Mouse (Mus musculus) forebrain, embryonic 14.5 days (tissue): ENCODE results near the gene Dagla. TPM values are rescaled to one million over a fixed set of nuclear protein-coding genes. Genes with fewer than 3 reads are reported as not detected.

Experiments
- ATAC-seq: fragments of 200-750 bp; cut with Nextera tagmentation; 2 replicates; pipeline ENCODE4 v1.8.0; 2017; ENCODE audit warnings: mild to moderate bottlenecking, moderate library complexity
- DNase-seq: peaks from one replicate; pipeline ENCODE4 v3.0.0-alpha.2; 2015; ENCODE audit warnings: low spot score
- H3K27ac ChIP-seq: fragments of 300-500 bp; sonication (generic); 2 replicates; pipeline ENCODE4 v1.5.1; 2014; ENCODE audit warnings: low read depth, mild to moderate bottlenecking, control low read depth, low read length, moderate library complexity
- H3K27me3 ChIP-seq: fragments of 300-500 bp; sonication (generic); replicated peaks from 2 replicates; pipeline ENCODE4 v1.6.1; 2014; ENCODE audit warnings: low read length, control low read depth, mixed read lengths; ENCODE audit not compliant: control insufficient read depth, insufficient read depth
- H3K36me3 ChIP-seq: fragments of 300-500 bp; sonication (generic); 2 replicates; pipeline ENCODE4 v1.6.1; 2014; ENCODE audit warnings: low read length, control low read depth; ENCODE audit not compliant: control insufficient read depth, insufficient read depth
- H3K4me1 ChIP-seq: fragments of 300-500 bp; sonication (generic); 2 replicates; pipeline ENCODE4 v1.6.1; 2014; ENCODE audit warnings: antibody characterized with exemption, low read length, control low read depth; ENCODE audit not compliant: control insufficient read depth, insufficient read depth
- H3K4me2 ChIP-seq: fragments of 300-500 bp; sonication (generic); 2 replicates; pipeline ENCODE4 v1.6.1; 2014; ENCODE audit warnings: mild to moderate bottlenecking, control low read depth, low read length
- H3K4me3 ChIP-seq: fragments of 300-500 bp; sonication (generic); 2 replicates; pipeline ENCODE4 v1.5.1; 2014; ENCODE audit warnings: low read depth, low read length, control low read depth
- H3K9ac ChIP-seq: fragments of 300-500 bp; sonication (generic); 2 replicates; pipeline ENCODE4 v1.6.1; 2014; ENCODE audit warnings: mild to moderate bottlenecking, low read length, control low read depth, moderate library complexity
- H3K9me3 ChIP-seq: fragments of 300-500 bp; sonication (generic); replicated peaks from 2 replicates; pipeline ENCODE4 v1.6.1; 2016; ENCODE audit warnings: low read length, control low read depth, mixed read lengths; ENCODE audit not compliant: control insufficient read depth
- WGBS: fragments of 180-500 bp; shearing (Covaris S2); extraction: QIAGEN DNeasy Blood & Tissue Kit; methylation state at CpG from one replicate; pipeline ENCODE4 v1.1.7; 2014; 5-methylcytosine and 5-hydroxymethylcytosine counted together
- polyA plus RNA-seq: library from polyadenylated mRNA; unstranded; fragments of >200 nt; fragmentation: Nextera tagmentation; extraction: Ambion mirVana; gene quantifications from 2 replicates; pipeline ENCODE4 v1.2.1, GENCODE M21; 2014

The Dagla gene
- polyA plus RNA-seq, 1 experiment from 2014 or later, result 3.6 TPM

DNA sequence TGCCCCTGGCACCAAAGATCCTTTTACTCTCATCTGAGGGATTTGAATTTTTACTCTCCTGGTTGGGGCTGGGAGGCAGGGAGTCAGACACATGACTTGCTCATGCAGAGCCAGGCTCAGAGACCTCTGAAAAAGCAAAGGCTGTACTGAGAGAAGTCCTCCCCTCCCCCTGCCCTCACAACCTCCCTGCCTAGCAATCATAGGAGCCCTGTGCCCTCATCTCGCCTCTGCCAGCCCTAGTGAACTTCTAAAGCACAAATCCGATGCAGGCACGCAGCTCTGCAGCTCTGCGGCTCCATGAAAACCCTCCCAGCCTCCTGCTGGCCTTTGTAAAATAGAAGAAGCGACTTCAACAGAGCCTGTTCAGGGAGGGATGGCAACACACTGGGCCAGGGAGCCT, 34.6 kb upstream of the Dagla start:
- Histone ChIP-seq H3K4me1 (peaks cover 9% of the 10 kb centered on the region), H3K9me3 (no peaks in the 10 kb centered on the region), H3K36me3 (no peaks in the 10 kb centered on the region), H3K27me3 (no peaks in the 10 kb centered on the region), H3K4me2 (no peak overlapping the region), H3K9ac (0 out of 2 replicates have a peak overlapping the region, but pooled peaks have one; percentile 17), H3K27ac (0 out of 2 replicates have a peak overlapping the region, but pooled peaks have one; percentile 7), H3K4me3 (no peak overlapping the region)
- ATAC-seq (no peak), DNase-seq (peak; percentile 34)
- WGBS, result 2% methylated on average over 5 of the region's 5 CpGs

DNA sequence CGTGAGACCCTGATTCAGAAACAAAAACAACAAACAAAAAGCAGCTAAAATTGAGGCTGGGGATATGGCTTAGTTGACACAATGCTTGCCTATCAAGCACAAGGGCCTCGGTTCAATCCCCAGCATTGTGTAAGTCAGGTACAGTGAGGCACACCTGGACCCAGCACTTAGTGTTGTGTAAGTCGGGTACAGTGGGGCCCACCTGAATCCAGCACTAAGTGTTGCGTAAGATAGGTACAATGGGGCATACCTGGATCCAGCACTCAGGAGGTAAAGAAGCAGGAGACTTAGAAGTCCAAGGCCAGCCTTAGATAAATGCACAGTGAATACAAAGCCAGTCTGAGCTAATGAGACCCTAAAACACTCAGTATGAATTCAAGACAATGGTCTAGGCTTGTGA, 34.0 kb upstream of the Dagla start:
- no peak overlapping the region for H3K4me2 ChIP-seq
- H3K36me3 ChIP-seq, result no peaks in the 10 kb centered on the region
- ATAC-seq (no peak), DNase-seq (no peak)
- H3K9me3 ChIP-seq, result no peaks in the 10 kb centered on the region
- no peak overlapping the region for H3K4me3 ChIP-seq
- WGBS, result 76% methylated on average over 4 of the region's 4 CpGs
- H3K9ac ChIP-seq, result no peak overlapping the region
- no peaks in the 10 kb centered on the region for H3K27me3 ChIP-seq
- H3K4me1 ChIP-seq, result peaks cover 9% of the 10 kb centered on the region
- H3K27ac ChIP-seq, result no peak overlapping the region

DNA sequence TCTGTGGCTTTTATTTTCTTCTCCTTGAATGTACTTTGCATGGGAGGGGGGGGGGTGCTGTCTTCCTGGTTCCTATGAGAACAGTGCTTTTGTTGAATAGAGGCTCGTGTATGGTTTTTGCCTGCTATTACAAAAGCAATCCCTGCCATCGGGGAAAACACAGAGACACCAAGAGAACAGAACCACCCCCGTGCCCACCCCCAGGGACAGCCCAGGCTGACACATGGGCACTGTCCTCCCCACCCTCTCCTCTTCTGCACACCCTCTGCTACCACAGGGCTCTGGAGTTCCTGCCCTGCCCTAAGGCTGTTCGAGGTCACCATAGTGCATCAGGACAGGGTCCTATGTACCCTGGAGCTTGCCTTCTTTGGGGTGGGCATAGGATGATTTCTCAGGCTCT, 29.8 kb upstream of the Dagla start:
- ATAC-seq (no peak), DNase-seq (no peak)
- H3K36me3 ChIP-seq, result no peaks in the 10 kb centered on the region
- peaks cover 2% of the 10 kb centered on the region; the same call in 1 of the 2 replicates for H3K4me1 ChIP-seq
- no peak overlapping the region for H3K27ac ChIP-seq
- H3K4me3 ChIP-seq, result no peak overlapping the region
- no peaks in the 10 kb centered on the region for H3K27me3 ChIP-seq
- H3K9ac ChIP-seq, result no peak overlapping the region
- WGBS, result 62% methylated on average over 4 of the region's 4 CpGs
- no peak overlapping the region for H3K4me2 ChIP-seq
- no peaks in the 10 kb centered on the region for H3K9me3 ChIP-seq

DNA sequence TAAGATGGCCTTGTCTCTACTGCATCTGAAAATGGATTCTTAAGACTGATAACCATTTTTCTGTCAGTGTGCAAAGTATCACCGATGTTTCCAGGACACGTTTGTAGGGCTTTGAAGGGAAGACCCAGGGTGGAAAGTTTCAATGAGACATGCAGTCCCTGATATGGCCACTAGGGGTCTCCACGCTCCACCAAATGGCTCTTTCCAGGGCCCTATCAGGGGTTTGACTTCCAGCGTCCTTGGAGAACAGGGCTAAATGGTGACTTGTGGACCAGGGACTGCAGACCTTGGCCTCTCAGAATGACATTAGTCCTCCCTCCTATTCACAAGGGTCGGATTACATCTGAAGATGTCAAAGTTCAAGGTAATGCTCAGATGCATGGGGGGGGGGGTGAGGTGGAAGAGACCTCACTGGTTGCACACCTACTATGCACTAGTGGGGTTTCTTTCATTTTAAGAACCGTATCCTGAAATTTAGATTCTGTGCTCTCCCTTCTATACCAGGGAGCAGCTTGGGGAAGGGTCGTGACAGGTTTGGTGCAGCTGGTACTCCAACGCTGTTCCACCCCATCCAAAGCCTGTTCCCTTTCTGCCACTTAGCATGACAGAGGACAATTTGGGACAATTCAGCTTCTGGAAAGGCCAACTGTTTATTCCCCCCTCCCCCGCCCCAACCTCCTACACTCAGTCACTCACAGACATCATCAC, 29.0 kb upstream of the Dagla start:
- WGBS, result 40% methylated on average over 9 of the region's 9 CpGs
- peak; percentile 62 for ATAC-seq
- no peak overlapping the region for H3K27ac ChIP-seq

DNA sequence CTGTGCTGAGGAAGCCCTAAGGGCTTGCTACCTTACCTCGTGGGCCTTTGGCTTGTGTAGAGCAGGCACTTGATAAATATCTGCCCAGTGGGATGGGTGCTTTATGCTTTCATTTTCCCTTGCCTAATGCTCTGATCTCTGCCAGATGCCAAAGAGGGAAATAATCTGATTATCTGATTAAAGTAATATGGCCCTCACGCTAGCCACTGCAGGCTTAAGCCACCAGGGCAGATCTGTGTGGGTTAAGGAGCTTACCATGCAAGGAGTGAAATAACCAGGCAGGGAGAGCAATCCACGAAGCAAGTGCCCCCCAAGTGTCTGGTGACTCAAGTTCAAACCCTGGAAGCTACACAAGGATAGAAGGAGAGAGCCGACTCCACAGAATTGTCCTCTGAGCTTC, 27.0 kb upstream of the Dagla start:
- WGBS, result 62% methylated on average over 4 of the region's 4 CpGs
- no peaks in the 10 kb centered on the region for H3K36me3 ChIP-seq
- ATAC-seq, result no peak

More for the DNA sequence above, 29.0 kb upstream of the Dagla start:
- no peak overlapping the region for H3K4me2 ChIP-seq
- no peaks in the 10 kb centered on the region for H3K36me3 ChIP-seq
- peak; percentile 79 for DNase-seq
- H3K4me3 ChIP-seq, result no peak overlapping the region
- no peaks in the 10 kb centered on the region; the same call in 1 of the 2 replicates for H3K4me1 ChIP-seq
- no peaks in the 10 kb centered on the region for H3K9me3 ChIP-seq
- no peak overlapping the region for H3K9ac ChIP-seq
- no peaks in the 10 kb centered on the region for H3K27me3 ChIP-seq

DNA sequence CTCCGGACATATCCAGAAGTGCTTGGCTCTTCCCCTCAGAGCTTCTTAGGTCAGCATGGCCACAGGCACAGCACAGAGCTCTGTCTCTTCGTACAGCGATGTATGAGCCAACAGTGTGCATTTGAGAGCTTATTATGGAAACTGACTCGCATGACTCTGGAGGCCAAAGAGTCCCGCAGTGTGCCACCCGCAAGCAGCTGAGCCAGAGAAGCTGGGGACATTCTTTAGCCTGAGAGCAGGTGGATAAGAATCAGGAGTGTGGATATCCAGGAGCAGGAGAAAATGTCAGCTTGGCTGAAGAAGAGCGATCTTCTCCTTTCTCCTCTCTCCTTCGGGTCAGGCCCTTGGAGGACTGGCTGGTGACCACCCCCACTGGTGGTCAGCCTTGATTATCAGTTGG, 24.4 kb upstream of the Dagla start:
- no peaks in the 10 kb centered on the region for H3K4me1 ChIP-seq
- DNase-seq (no peak), ATAC-seq (no peak)
- H3K9me3 ChIP-seq, result no peaks in the 10 kb centered on the region
- WGBS, result 82% methylated on average over 8 of the region's 8 CpGs
- H3K27me3 ChIP-seq, result no peaks in the 10 kb centered on the region
- H3K36me3 ChIP-seq, result no peaks in the 10 kb centered on the region
- H3K4me3 ChIP-seq, result no peak overlapping the region
- no peak overlapping the region for H3K4me2 ChIP-seq
- H3K27ac ChIP-seq, result no peak overlapping the region
- no peak overlapping the region for H3K9ac ChIP-seq

More for the DNA sequence above, 27.0 kb upstream of the Dagla start:
- Histone ChIP-seq H3K9ac (no peak overlapping the region), H3K4me1 (no peaks in the 10 kb centered on the region), H3K27me3 (no peaks in the 10 kb centered on the region), H3K4me2 (no peak overlapping the region), H3K9me3 (no peaks in the 10 kb centered on the region), H3K4me3 (no peak overlapping the region), H3K27ac (no peak overlapping the region)
- DNase-seq, result no peak

DNA sequence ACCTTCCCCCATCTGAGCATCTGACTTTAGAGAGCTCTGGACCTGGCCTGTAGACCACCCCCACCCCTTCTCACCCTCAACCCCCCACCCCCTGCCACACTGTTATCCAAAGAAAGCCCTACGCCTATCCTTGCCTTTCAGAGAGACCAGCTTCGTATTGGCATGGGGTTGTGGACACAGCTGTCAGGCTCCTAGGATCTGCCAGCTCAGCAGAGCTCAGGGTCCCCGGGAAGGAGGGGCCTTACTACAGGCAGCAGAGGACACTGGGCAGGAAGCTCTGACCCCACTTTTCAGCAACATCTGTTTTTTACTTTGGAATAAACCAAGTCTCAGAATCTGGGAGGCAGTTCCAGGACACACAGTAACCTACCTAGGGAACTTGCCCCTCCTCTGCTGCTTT, 21.9 kb upstream of the Dagla start:
- peaks cover 5% of the 10 kb centered on the region; the same call in 1 of the 2 replicates for H3K4me1 ChIP-seq
- no peaks in the 10 kb centered on the region for H3K9me3 ChIP-seq
- H3K36me3 ChIP-seq, result no peaks in the 10 kb centered on the region
- DNase-seq, result no peak
- no peak overlapping the region for H3K9ac ChIP-seq
- H3K4me2 ChIP-seq, result no peak overlapping the region
- H3K27ac ChIP-seq, result no peak overlapping the region
- H3K27me3 ChIP-seq, result no peaks in the 10 kb centered on the region
- no peak overlapping the region for H3K4me3 ChIP-seq
- 74% methylated on average over 3 of the region's 3 CpGs for WGBS
- ATAC-seq, result no peak

DNA sequence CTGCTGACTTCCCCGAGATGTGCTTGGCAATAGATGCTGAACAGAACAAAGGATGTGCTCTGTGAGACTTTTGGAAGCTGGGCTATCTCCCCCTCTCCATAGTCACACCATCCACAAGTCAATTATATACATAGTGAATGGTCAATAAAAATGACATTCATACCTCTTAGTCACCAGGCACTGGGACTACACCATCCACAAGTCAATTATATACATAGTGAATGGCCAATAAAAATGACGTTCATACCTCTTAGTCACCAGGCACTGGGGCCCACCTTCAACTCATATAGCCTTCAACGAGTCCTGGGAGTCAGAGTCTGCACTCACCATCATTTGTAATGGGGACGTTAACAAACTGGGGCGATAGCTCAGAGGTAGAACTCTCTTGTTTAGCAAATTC, 19.2 kb upstream of the Dagla start:
- 79% methylated on average over 5 of the region's 5 CpGs for WGBS
- no peak for DNase-seq
- H3K36me3 ChIP-seq, result no peaks in the 10 kb centered on the region
- peaks cover 5% of the 10 kb centered on the region; the same call in 1 of the 2 replicates for H3K4me1 ChIP-seq
- H3K9ac ChIP-seq, result no peak overlapping the region
- H3K27me3 ChIP-seq, result no peaks in the 10 kb centered on the region
- ATAC-seq, result no peak
- H3K4me3 ChIP-seq, result no peak overlapping the region
- no peak overlapping the region for H3K4me2 ChIP-seq
- H3K9me3 ChIP-seq, result no peaks in the 10 kb centered on the region
- H3K27ac ChIP-seq, result no peak overlapping the region

DNA sequence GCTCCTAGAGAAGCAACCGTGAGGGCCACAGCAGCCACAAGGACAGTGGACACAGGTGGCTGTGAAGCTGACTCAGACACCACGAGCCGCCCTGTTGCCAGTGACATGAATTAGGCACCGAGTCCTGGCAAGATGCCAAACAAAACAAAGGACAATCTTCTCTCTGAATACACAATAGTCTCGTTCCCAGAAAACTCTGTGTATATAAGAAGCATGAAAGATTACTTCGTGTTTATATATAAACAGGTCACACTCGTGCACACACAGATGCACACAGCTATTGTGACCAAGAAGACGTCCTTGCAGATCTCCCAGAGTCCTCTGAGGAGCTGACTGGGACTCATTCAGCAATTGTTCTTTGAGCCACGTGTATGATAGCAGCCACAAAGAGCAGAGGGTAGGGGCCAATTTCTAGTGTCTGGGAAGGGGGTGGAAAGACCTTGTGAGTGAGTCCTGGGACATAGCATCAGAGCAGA, 18.7 kb upstream of the Dagla start:
- peak; percentile 66 for DNase-seq
- H3K36me3 ChIP-seq, result no peaks in the 10 kb centered on the region
- ATAC-seq, result peak; percentile 44
- no peak overlapping the region for H3K27ac ChIP-seq
- peaks cover 5% of the 10 kb centered on the region; the same call in 1 of the 2 replicates for H3K4me1 ChIP-seq
- WGBS, result 15% methylated on average over 9 of the region's 9 CpGs
- no peak overlapping the region for H3K4me2 ChIP-seq
- no peaks in the 10 kb centered on the region for H3K9me3 ChIP-seq
- H3K27me3 ChIP-seq, result no peaks in the 10 kb centered on the region
- no peak overlapping the region for H3K9ac ChIP-seq
- H3K4me3 ChIP-seq, result no peak overlapping the region
